Mouse (Mus musculus): ENCODE measurements around the gene CT030661.1. TPM values are rescaled to one million over a fixed set of nuclear protein-coding genes. Genes with fewer than 3 reads are reported as not detected.
"Not testable (repeated sequence)": the region's sequence is repeated elsewhere in the genome, so short reads cannot be mapped to it uniquely, and the experiment has no call there.

The CT030661.1 gene
- polyA plus RNA-seq (2015; fragmentation: Nextera tagmentation; extraction: Ambion mirVana), result 12.4 and 13.6 TPM in 2 replicates

- peak; percentile 93 for DNase-seq (ENCODE audit: low spot score)
Measured at GRCm38 (mm10) chr17:22314730-22315226, at the start of gene CT030661.1. CT030661.1 (minus strand) TSS chr17:22314837.

- no peak for DNase-seq (ENCODE audit: low spot score)
Measured at GRCm38 (mm10) chr17:22363895-22364294, 49.3 kb upstream of the CT030661.1 start.

- DNase-seq (ENCODE audit: low spot score), result peak; percentile 48
Measured at GRCm38 (mm10) chr17:22361101-22361781, 46.6 kb upstream of the CT030661.1 start, which contains the start of the genes Zfp944 and Zfp758. Zfp944 (minus strand) TSS chr17:22361400. Zfp758 (plus strand) TSS chr17:22361453.

- DNase-seq (ENCODE audit: low spot score), result no peak
Measured at GRCm38 (mm10) chr17:22360572-22360971, 45.9 kb upstream of the CT030661.1 start.

- peak; percentile 63 for DNase-seq (ENCODE audit: low spot score)
Measured at GRCm38 (mm10) chr17:22352794-22353193, 38.2 kb upstream of the CT030661.1 start.

- DNase-seq (ENCODE audit: low spot score), result not testable (repeated sequence)
Measured at GRCm38 (mm10) chr17:22315247-22315646, 610 bp upstream of the CT030661.1 start.

- not testable (repeated sequence) for DNase-seq (ENCODE audit: low spot score)
Measured at GRCm38 (mm10) chr17:22314219-22314618, 418 bp downstream of the CT030661.1 start.

Other genes starting within 250 kb of the CT030661.1 start
- 1.9 and 2.2 TPM in 2 replicates for gene Zfp947, start 148.6 kb downstream of the CT030661.1 start, polyA plus RNA-seq (2015; fragmentation: Nextera tagmentation; extraction: Ambion mirVana)
- 4.0 and 4.3 TPM in 2 replicates for gene Zfp994, start 89.2 kb downstream of the CT030661.1 start, polyA plus RNA-seq (2015; fragmentation: Nextera tagmentation; extraction: Ambion mirVana)
- 15.6 and 17.3 TPM in 2 replicates for gene Zfp944, start 46.6 kb upstream of the CT030661.1 start, polyA plus RNA-seq (2015; fragmentation: Nextera tagmentation; extraction: Ambion mirVana)
- gene Zfp758, start 46.6 kb upstream of the CT030661.1 start, polyA plus RNA-seq (2015; fragmentation: Nextera tagmentation; extraction: Ambion mirVana), result 13.7 and 14.7 TPM in 2 replicates
- gene Zfp946, start 109.4 kb upstream of the CT030661.1 start, polyA plus RNA-seq (2015; fragmentation: Nextera tagmentation; extraction: Ambion mirVana), result 5.1 TPM in 2 replicates